8 mouse cellular contexts compared by ENCODE assay signal in genomic region chr1:21078481-21079214, GRCm38 (mm10). TPM values are rescaled to one million over a fixed set of nuclear protein-coding genes. Genes with fewer than 3 reads are reported as not detected.
DNase-seq lines count a peak whose midpoint lies in the region; ATAC-seq and TF ChIP-seq lines count a peak whose summit lies in the region.

No protein-coding gene starts in this region.

- no peak for TF ChIP-seq POLR2A in cortical plate, adult 2 months (IDR thresholded peaks at IDR 0.05; ENCODE audit: extremely low read depth, insufficient read depth, low read length)

- WGBS in lung, embryonic 14.5 days = under 1% methylated on average over 36 of the region's 36 CpGs
- under 1% methylated on average over 36 of the region's 36 CpGs for WGBS in stomach, embryonic 15.5 days

- peak overlapping the region; percentile 86 for H3ac ChIP-seq in C2C12 (ENCODE audit: control insufficient read depth, insufficient read length, low read depth)

- intact Hi-C loops in gastrocnemius, postnatal 36 days (cut with DNase I) = loop anchor here (5.0 kb wide), 2 partner anchors 66 to 126 kb away; partner anchors contain the start of gene Efhc1

- no peaks in the 10 kb centered on the region for H3K9me3 ChIP-seq in lung, embryonic 14.5 days (ENCODE audit: low read depth, low read length)
- H3K9me3 ChIP-seq in stomach, embryonic 15.5 days = no peaks in the 10 kb centered on the region

- peak overlapping the region; percentile 67 for H3K4me2 ChIP-seq in lung, embryonic 14.5 days
- H3K4me2 ChIP-seq in stomach, embryonic 15.5 days = peak overlapping the region; percentile 75

- no peaks in the 10 kb centered on the region for H3K79me3 ChIP-seq in C2C12 (ENCODE audit: low read depth)

- H3K27me3 ChIP-seq in C2C12 (ENCODE audit: control insufficient read depth, insufficient read depth, insufficient read length) = no peaks in the 10 kb centered on the region
- no peaks in the 10 kb centered on the region for H3K27me3 ChIP-seq in lung, embryonic 14.5 days (ENCODE audit: insufficient read depth, low read length)
- no peaks in the 10 kb centered on the region for H3K27me3 ChIP-seq in stomach, embryonic 15.5 days (replicated peaks)

- H3K27ac ChIP-seq in cortical plate, adult 2 months (ENCODE audit: insufficient read depth, low read length) = no peak overlapping the region
- peak overlapping the region; percentile 94; the same call in 1 of the 2 replicates for H3K27ac ChIP-seq in lung, embryonic 14.5 days (ENCODE audit: low read depth)
- H3K27ac ChIP-seq in stomach, embryonic 15.5 days = peak overlapping the region; percentile 54

- no peaks in the 10 kb centered on the region for H3K36me3 ChIP-seq in C2C12 (ENCODE audit: control insufficient read depth, insufficient read depth)
- H3K36me3 ChIP-seq in lung, embryonic 14.5 days (ENCODE audit: insufficient read depth) = no peaks in the 10 kb centered on the region
- H3K36me3 ChIP-seq in stomach, embryonic 15.5 days = no peaks in the 10 kb centered on the region

- DNase-seq in frontal cortex, postnatal 14 days (ENCODE audit: low spot score in 2 of 2) = no peak
- DNase-seq in lung, embryonic 14.5 days = peak; percentile 49
- DNase-seq in gastrocnemius, postnatal 36 days = no peak

- peaks cover 14% of the 10 kb centered on the region for H3K79me2 ChIP-seq in C2C12 (ENCODE audit: control insufficient read depth, insufficient read depth)

- peak overlapping the region; percentile 71 for H3K4me3 ChIP-seq in C2C12 (ENCODE audit: insufficient read depth, poor library complexity, severe bottlenecking)
- H3K4me3 ChIP-seq in cortical plate, adult 2 months (ENCODE audit: insufficient read depth, low read length) = peak overlapping the region; percentile 60
- H3K4me3 ChIP-seq in lung, embryonic 14.5 days (ENCODE audit: low read depth, low read length) = peak overlapping the region; percentile 71
- H3K4me3 ChIP-seq in stomach, embryonic 15.5 days (replicated peaks) = peak overlapping the region; percentile 71

- no peak for TF ChIP-seq CTCF in C2C12 (IDR thresholded peaks at IDR 0.05; ENCODE audit: control insufficient read depth, insufficient read depth, insufficient read length)
- TF ChIP-seq CTCF in cortical plate, adult 2 months (IDR thresholded peaks at IDR 0.05; ENCODE audit: extremely low read depth, insufficient read depth, low read length) = no peak
- TF ChIP-seq CTCF in lung, embryonic 14.5 days (IDR thresholded peaks at IDR 0.05; ENCODE audit: low read depth) = no peak

- H3K4me1 ChIP-seq in cortical plate, adult 2 months (ENCODE audit: control insufficient read depth, insufficient read depth, low read length) = no peaks in the 10 kb centered on the region
- H3K4me1 ChIP-seq in lung, embryonic 14.5 days (ENCODE audit: insufficient read depth) = peaks cover 32% of the 10 kb centered on the region
- peaks cover 28% of the 10 kb centered on the region; the same call in 1 of the 2 replicates for H3K4me1 ChIP-seq in stomach, embryonic 15.5 days

- ATAC-seq in frontal cortex, adult (ENCODE audit: low TSS enrichment) = peak; percentile 18; the same call in 1 of the 2 replicates
- peak; percentile 14 to 29; a peak in 2 of 4 replicates for ATAC-seq in hematopoietic stem cell, adult 5-6 weeks (replicated peaks in 1 of 2; ENCODE audit: insufficient read depth in 1 of 2, low FRiP score in 2 of 2, low TSS enrichment in 1 of 2, low read depth in 1 of 2, poor library complexity in 2 of 2, severe bottlenecking in 2 of 2)
- ATAC-seq in lung, embryonic 14.5 days (ENCODE audit: insufficient read depth) = peak; percentile 69
- peak; percentile 25 for ATAC-seq in stomach, embryonic 15.5 days (ENCODE audit: insufficient read depth, low FRiP score, low read depth)

- peak overlapping the region; percentile 72 for H3K9ac ChIP-seq in lung, embryonic 14.5 days
- H3K9ac ChIP-seq in stomach, embryonic 15.5 days = peak overlapping the region; percentile 66

TF ChIP-seq in C2C12, 6 proteins besides CTCF, POLR2A, EP300 and RAD21:
- peak; percentile 62 for TF ChIP-seq CEBPB (IDR thresholded peaks at IDR 0.05; ENCODE audit: low read depth)
- no peak for TF ChIP-seq MYOG (IDR thresholded peaks at IDR 0.05; ENCODE audit: control insufficient read depth, extremely low read depth, insufficient read length)

RNA-seq across cellular contexts. Expression of gene Tram2, which starts 0.4 kb away (rescaled TPM):
- polyA plus RNA-seq in C2C12 (2012; fragmentation: generic; extraction: Trizol) = 3.4 TPM
- polyA plus RNA-seq in cortical plate, adult 2 months (2012; rRNA removed) = 0.93 and 1.2 TPM in 2 replicates
- 1.9 and 3.9 TPM in 2 replicates for total RNA-seq in hematopoietic stem cell, adult 5-6 weeks (2017)
- 11.5 and 13.1 TPM in 2 replicates for polyA plus RNA-seq in lung, embryonic 14.5 days (2014; fragmentation: Nextera tagmentation; extraction: Ambion mirVana)
- polyA plus RNA-seq in stomach, embryonic 15.5 days (2015; fragmentation: Nextera tagmentation; extraction: Ambion mirVana) = 5.7 and 6.3 TPM in 2 replicates
- total RNA-seq in gastrocnemius, postnatal 36 days (2021) = 1 to 10 TPM; 2.7 to 3.9 TPM

Comparison
In these comparisons a context has a peak if more than half of its experiments do, and no peak if none do; other contexts are left out.
1. ATAC-seq: peak in every context shown above with its lines; median percentile 69 in lung, embryonic 14.5 days; 25 in stomach, embryonic 15.5 days; 22 in hematopoietic stem cell, adult 5-6 weeks; 18 in frontal cortex, adult.